Mouse (Mus musculus) thymus, adult 2 months (tissue): ENCODE measurements around the gene Gpr37l1. TPM values are rescaled to one million over a fixed set of nuclear protein-coding genes. Genes with fewer than 3 reads are reported as not detected.
A peak's percentile ranks its signal among the peaks of the same experiment; 100 is the strongest.
"Not testable (repeated sequence)": the region's sequence is repeated elsewhere in the genome, so short reads cannot be mapped to it uniquely, and the experiment has no call there.

Experiments used
- DNase-seq: peaks from one replicate; pipeline ENCODE4 v3.0.0; 2021
- H3K27ac ChIP-seq: fragments of 200-500 bp; 2 replicates; pipeline ENCODE4 v1.5.1; 2012; ENCODE audit warnings: low read length, control low read depth; ENCODE audit not compliant: control insufficient read depth, insufficient read depth
- H3K27me3 ChIP-seq: fragments of 200-500 bp; 2 replicates; pipeline ENCODE4 v1.6.1; 2012; ENCODE audit warnings: mild to moderate bottlenecking, low read length, moderate library complexity, mixed read lengths; ENCODE audit not compliant: control insufficient read depth, insufficient read depth
- H3K36me3 ChIP-seq: fragments of 200-500 bp; 2 replicates; pipeline ENCODE4 v1.6.1; 2012; ENCODE audit warnings: mild to moderate bottlenecking, low read length, moderate library complexity; ENCODE audit not compliant: control insufficient read depth, insufficient read depth
- H3K4me1 ChIP-seq: fragments of 200-500 bp; replicated peaks from 2 replicates; pipeline ENCODE4 v1.6.1; 2012; ENCODE audit warnings: low read length; ENCODE audit not compliant: control insufficient read depth, insufficient read depth
- H3K4me3 ChIP-seq: fragments of 200-500 bp; 2 replicates; pipeline ENCODE4 v1.5.1; 2012; ENCODE audit warnings: mild to moderate bottlenecking, low read length, control low read depth, moderate library complexity; ENCODE audit not compliant: control insufficient read depth, insufficient read depth
- CTCF ChIP-seq: fragments of 200-500 bp; IDR thresholded peaks from 2 replicates; pipeline ENCODE4 v1.5.1; 2012; ENCODE audit warnings: mild to moderate bottlenecking, control low read depth, low read length, moderate library complexity, borderline replicate concordance; ENCODE audit not compliant: control insufficient read depth, poor library complexity, insufficient read depth; ENCODE audit errors: extremely low read depth
- POLR2A ChIP-seq: fragments of 200-500 bp; IDR thresholded peaks from 2 replicates; pipeline ENCODE4 v1.6.1; 2012; ENCODE audit warnings: mild to moderate bottlenecking, low read length, control low read depth, moderate library complexity; ENCODE audit not compliant: control insufficient read depth, poor library complexity, insufficient read depth; ENCODE audit errors: extremely low read depth
- WGBS: fragments of 180-500 bp; shearing (Covaris S2); methylation state at CpG from one replicate; pipeline ENCODE4 v1.1.7; 2018; 5-methylcytosine and 5-hydroxymethylcytosine counted together
- polyA plus RNA-seq: library from polyadenylated mRNA; depleted of rRNA; stranded (reverse); fragments of >200 nt; gene quantifications from 2 replicates; pipeline ENCODE4 v1.2.3, GENCODE M21; 2012

The Gpr37l1 gene
- polyA plus RNA-seq, 1 experiment = 0.50 TPM

DNA sequence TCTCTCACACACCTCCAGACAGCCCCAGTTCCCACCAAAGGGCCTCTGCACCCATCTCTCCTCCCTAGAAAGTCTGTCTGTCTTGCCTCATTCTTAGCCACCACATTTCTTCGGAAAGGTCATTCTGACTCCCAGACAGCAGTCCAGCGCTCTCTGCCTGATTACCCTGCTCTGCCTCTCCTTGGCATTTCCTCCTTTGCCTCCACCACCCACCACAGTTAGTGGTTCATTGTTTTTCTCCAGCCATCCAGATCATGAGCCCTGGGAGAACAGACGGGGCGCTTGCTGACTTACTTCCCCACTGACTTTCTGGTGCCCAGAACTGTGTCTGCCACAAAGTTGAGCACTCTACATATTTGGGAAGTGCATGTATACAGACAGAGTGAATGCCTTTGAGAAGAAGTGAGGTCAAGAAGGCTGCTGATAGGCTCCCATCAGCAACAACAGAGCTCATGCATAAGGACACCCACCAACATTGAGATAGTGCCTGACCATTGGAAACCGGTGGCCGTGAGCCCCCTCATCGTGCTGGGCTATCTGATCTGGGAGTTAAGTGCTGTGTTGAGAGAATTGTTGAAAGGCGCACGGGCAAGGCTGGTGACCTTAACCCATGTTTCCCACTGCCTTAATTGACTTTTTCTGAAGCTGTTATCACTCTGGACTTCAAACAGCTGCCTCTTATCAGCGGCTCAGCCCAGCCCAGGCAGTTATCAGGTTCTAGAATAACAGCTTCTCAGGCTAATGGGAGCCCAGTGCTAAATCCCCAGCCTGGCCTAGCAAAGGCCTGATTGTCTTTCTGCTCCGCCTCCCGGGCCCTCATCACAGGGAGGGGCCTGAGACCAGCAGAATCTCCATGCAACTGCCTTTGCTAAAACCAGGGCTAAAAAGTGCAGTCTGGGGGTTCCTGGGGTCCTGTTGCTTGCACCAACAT is 37.0 kb upstream of the Gpr37l1 start:
- WGBS = 85% methylated on average over 12 of the region's 12 CpGs
- DNase-seq = no peak
- Histone ChIP-seq H3K4me1 (peaks cover under 1% of the 10 kb centered on the region; the same call in 1 of the 2 replicates), H3K27me3 (no peaks in the 10 kb centered on the region), H3K4me3 (no peak overlapping the region), H3K36me3 (no peaks in the 10 kb centered on the region), H3K27ac (no peak overlapping the region)
- TF ChIP-seq CTCF = no peak
- no peak for TF ChIP-seq POLR2A

GRCm38 (mm10) chr1:135200400-135200799 is 32.9 kb upstream of the Gpr37l1 start:
- H3K4me1 ChIP-seq = peaks cover 6% of the 10 kb centered on the region; the same call in 1 of the 2 replicates
- 98% methylated on average over 4 of the region's 4 CpGs for WGBS
- no peaks in the 10 kb centered on the region for H3K36me3 ChIP-seq
- TF ChIP-seq POLR2A (no peak), CTCF (no peak)
- H3K4me3 ChIP-seq = no peak overlapping the region
- H3K27ac ChIP-seq = no peak overlapping the region
- no peak for DNase-seq
- no peaks in the 10 kb centered on the region for H3K27me3 ChIP-seq

DNA sequence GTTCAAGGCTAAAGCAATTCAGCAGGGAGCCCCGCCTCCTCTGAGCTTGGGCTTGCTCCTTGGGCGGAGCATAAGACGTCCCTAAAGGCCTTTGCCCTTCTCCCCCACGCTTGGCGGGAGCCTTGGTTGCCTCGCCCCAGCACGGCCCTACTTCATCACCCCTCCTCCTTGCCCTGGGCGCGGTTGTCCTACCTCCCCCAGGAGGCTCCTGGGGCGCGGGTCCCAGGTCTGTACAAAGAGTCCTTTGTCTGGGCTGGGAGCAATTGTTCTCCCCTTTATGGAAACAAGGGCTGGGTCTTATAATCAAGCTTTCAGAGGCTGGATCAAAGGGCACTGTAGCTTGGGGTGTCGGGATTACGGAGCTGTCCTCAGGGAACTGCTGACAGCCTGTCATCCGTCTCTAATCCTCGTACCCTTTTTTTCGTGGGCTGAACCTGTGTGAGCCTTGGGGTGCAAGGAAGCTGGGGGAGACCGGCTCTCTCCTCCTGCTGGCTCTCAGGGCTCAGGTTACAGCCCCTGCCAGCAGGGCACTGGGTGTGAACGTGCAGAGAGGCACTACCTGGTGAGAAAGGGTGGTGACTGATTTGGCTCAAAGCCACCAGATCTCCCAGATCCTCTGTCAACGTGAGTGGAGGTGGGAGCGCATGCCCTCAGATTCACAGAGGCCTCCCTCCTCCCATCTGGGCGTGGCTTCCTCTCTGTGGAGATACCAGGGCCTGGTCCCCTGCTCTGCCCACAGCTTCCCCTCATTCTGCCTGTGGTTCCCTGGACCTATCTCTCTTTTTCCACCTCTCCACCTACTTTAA is 31.7 kb upstream of the Gpr37l1 start:
- DNase-seq = peak; percentile 6
- no peaks in the 10 kb centered on the region for H3K27me3 ChIP-seq
- H3K27ac ChIP-seq = no peak overlapping the region
- peaks cover 6% of the 10 kb centered on the region; the same call in 1 of the 2 replicates for H3K4me1 ChIP-seq
- H3K4me3 ChIP-seq = no peak overlapping the region
- no peaks in the 10 kb centered on the region for H3K36me3 ChIP-seq
- 28% methylated on average over 21 of the region's 21 CpGs for WGBS
- no peak for TF ChIP-seq CTCF
- TF ChIP-seq POLR2A = no peak

GRCm38 (mm10) chr1:135198412-135198811 is 30.9 kb upstream of the Gpr37l1 start:
- TF ChIP-seq CTCF (no peak), POLR2A (no peak)
- Histone ChIP-seq H3K4me1 (peaks cover 6% of the 10 kb centered on the region; the same call in 1 of the 2 replicates), H3K36me3 (no peaks in the 10 kb centered on the region), H3K4me3 (no peak overlapping the region), H3K27me3 (no peaks in the 10 kb centered on the region), H3K27ac (no peak overlapping the region)
- DNase-seq = no peak
- 96% methylated on average over 5 of the region's 5 CpGs for WGBS

DNA sequence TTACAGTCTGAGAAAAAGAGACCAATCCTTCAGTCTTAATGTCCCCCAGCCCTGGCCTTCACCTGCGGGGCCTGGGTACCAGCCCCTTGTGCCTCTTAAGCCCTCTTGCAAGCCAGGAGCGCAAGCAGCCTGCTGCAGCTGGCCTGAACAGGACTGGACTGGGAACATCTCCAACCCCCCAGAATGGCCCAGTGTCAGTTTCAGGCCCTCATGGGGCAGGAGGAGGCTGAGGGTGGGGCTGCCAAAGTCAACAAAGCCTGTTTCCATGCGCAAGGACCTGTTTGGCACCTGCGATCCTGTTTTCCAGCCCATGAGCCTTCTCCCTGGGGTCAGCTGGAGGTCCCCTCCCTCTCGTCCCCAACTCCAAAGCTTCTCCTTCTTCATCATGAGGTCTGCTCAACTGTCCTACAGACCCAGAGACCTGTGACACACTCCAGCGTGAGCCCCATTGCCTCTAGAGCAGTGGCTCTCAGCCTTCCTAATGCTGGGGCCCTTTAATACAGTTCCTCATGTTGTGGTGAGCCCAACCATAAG is 28.5 kb upstream of the Gpr37l1 start:
- 95% methylated on average over 6 of the region's 6 CpGs for WGBS
- Histone ChIP-seq H3K36me3 (no peaks in the 10 kb centered on the region), H3K4me3 (no peak overlapping the region), H3K27ac (no peak overlapping the region; the same call in 1 of the 2 replicates), H3K27me3 (no peaks in the 10 kb centered on the region), H3K4me1 (peaks cover 6% of the 10 kb centered on the region; the same call in 1 of the 2 replicates)
- TF ChIP-seq CTCF (no peak), POLR2A (no peak)
- no peak for DNase-seq

DNA sequence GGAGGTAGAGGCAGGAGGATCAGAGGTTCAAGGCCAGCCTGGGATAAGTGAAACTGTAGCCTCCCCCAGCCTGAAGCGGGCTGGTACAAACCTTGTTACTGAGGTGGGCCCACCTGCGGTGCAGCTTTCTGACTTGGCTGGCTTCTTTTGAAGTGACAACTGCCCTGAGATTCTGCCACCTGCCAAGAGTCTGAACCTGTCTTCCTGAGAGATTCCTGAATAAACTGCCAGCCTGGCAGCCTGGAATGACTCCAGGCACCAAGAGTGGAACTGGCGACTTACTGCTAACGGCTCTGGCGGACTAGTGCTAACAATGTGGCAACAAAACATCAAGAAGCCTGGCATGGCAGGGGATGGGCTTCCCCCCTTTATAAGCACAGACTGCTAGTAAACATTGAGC is 26.9 kb upstream of the Gpr37l1 start:
- DNase-seq, H3K27me3 ChIP-seq, H3K36me3 ChIP-seq, H3K4me3 ChIP-seq, H3K27ac ChIP-seq, H3K4me1 ChIP-seq: not testable (repeated sequence)
- WGBS = 98% methylated on average over 5 of the region's 5 CpGs
